Mouse (Mus musculus) embryonic facial prominence, embryonic 10.5 days (tissue): Measurements from ENCODE around the gene Tmem183a. TPM values are rescaled to one million over a fixed set of nuclear protein-coding genes. Genes with fewer than 3 reads are reported as not detected.

Experiments
- DNase-seq: peaks from one replicate; pipeline ENCODE4 v3.0.0-alpha.2; 2017; ENCODE audit warnings: low spot score
- H3K27ac ChIP-seq: fragments of 300-500 bp; sonication (generic); replicated peaks from 2 replicates; pipeline ENCODE4 v1.5.1; 2016; ENCODE audit warnings: mild to moderate bottlenecking
- H3K27me3 ChIP-seq: fragments of 300-500 bp; sonication (generic); replicated peaks from 2 replicates; pipeline ENCODE4 v1.6.1; 2016; ENCODE audit warnings: low read depth, mild to moderate bottlenecking; ENCODE audit not compliant: poor library complexity, severe bottlenecking
- H3K36me3 ChIP-seq: fragments of 300-500 bp; sonication (generic); replicated peaks from 2 replicates; pipeline ENCODE4 v1.6.1; 2016; ENCODE audit warnings: mild to moderate bottlenecking, moderate library complexity
- H3K4me1 ChIP-seq: fragments of 300-500 bp; sonication (generic); 2 replicates; pipeline ENCODE4 v1.6.1; 2016
- H3K4me3 ChIP-seq: fragments of 300-500 bp; sonication (generic); 2 replicates; pipeline ENCODE4 v1.5.1; 2016; ENCODE audit warnings: mild to moderate bottlenecking, moderate library complexity
- H3K9me3 ChIP-seq: fragments of 300-500 bp; sonication (generic); 2 replicates; pipeline ENCODE4 v1.6.1; 2016; ENCODE audit warnings: mild to moderate bottlenecking
- WGBS: fragments of 180-500 bp; shearing (Covaris S2); methylation state at CpG from one replicate; pipeline ENCODE4 v1.1.7; 2016; 5-methylcytosine and 5-hydroxymethylcytosine counted together
- polyA plus RNA-seq: library from polyadenylated mRNA; unstranded; fragments of >200 nt; fragmentation: Nextera tagmentation; extraction: Ambion mirVana; gene quantifications from 2 replicates; pipeline ENCODE4 v1.2.1, GENCODE M21; 2016

The Tmem183a gene
- polyA plus RNA-seq: 119 and 126 TPM in 2 replicates

GRCm38 (mm10) chr1:134361857-134362212 is at the start of gene Tmem183a:
Gene Tmem183a (minus strand): TSS chr1:134361979.
- H3K27ac ChIP-seq: peak within 1 kb of the TSS; percentile 95
- H3K4me1 ChIP-seq: peaks cover 14% of the 10 kb centered on the region
- peak within 1 kb of the TSS; percentile 87 for H3K4me3 ChIP-seq
- DNase-seq: peak; percentile 98
- no peaks in the 10 kb centered on the region for H3K9me3 ChIP-seq
- H3K36me3 ChIP-seq: peaks cover 39% of the 10 kb centered on the region
- under 1% methylated on average over 38 of the region's 38 CpGs for WGBS
- no peaks in the 10 kb centered on the region for H3K27me3 ChIP-seq

DNA sequence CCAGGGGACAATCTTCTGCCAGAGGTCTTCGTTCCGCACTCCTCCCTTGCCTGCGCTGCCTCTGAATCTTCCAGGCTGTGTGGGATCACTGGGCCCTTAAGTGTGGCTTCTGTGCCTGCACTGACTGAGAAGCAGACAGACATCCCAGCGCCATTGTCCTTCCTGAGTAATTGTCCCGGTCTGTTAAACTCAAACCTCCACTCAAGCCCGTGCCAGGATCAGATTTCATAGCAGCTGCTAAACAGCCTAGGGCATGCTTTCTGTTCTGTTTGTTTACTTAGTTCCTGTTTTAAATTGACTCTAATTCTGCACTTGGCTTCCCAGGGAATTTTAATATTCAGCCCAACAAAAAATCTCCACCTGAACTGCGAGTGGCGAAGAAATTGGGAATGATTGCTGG is 46.3 kb upstream of the Tmem183a start:
- Histone ChIP-seq H3K27ac (peak overlapping the region; percentile 11; the same call in 1 of the 2 replicates), H3K36me3 (peaks cover 56% of the 10 kb centered on the region), H3K27me3 (no peaks in the 10 kb centered on the region), H3K9me3 (no peaks in the 10 kb centered on the region), H3K4me1 (peaks cover 24% of the 10 kb centered on the region), H3K4me3 (no peak overlapping the region)
- 70% methylated on average over 8 of the region's 8 CpGs for WGBS
- DNase-seq: no peak

DNA sequence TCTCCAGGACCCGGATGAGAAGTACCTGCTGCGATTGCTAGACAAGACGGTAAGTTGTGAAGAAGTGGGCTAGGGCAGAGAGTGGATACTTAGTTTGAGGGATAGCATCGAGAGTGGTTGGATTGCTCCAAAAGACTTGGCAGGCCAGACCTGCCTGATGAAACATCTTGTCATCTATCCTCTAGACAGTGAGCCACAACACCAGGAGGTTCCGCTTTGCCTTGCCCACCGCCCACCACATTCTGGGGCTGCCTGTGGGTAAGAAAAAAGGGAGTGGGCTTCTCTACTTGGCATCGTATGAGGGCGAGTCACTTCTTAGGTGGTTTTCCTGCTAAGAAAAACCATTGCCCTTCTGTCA is 44.6 kb upstream of the Tmem183a start:
- Histone ChIP-seq H3K4me3 (peak overlapping the region; percentile 73), H3K27ac (peak overlapping the region; percentile 84), H3K27me3 (no peaks in the 10 kb centered on the region), H3K36me3 (peaks cover 40% of the 10 kb centered on the region), H3K9me3 (no peaks in the 10 kb centered on the region), H3K4me1 (peaks cover 21% of the 10 kb centered on the region)
- no peak for DNase-seq
- WGBS: 38% methylated on average over 8 of the region's 8 CpGs

GRCm38 (mm10) chr1:134405509-134406413 is 44.0 kb upstream of the Tmem183a start, which contains the start of gene Cyb5r1:
Gene Cyb5r1 (plus strand): TSS chr1:134405559.
- 2% methylated on average over 43 of the region's 43 CpGs for WGBS
- H3K27me3 ChIP-seq: no peaks in the 10 kb centered on the region
- peak; percentile 92 for DNase-seq
- H3K4me3 ChIP-seq: peak within 1 kb of the TSS; percentile 73
- peaks cover 21% of the 10 kb centered on the region for H3K4me1 ChIP-seq
- H3K27ac ChIP-seq: peak within 1 kb of the TSS; percentile 84
- peaks cover 34% of the 10 kb centered on the region for H3K36me3 ChIP-seq
- no peaks in the 10 kb centered on the region for H3K9me3 ChIP-seq

DNA sequence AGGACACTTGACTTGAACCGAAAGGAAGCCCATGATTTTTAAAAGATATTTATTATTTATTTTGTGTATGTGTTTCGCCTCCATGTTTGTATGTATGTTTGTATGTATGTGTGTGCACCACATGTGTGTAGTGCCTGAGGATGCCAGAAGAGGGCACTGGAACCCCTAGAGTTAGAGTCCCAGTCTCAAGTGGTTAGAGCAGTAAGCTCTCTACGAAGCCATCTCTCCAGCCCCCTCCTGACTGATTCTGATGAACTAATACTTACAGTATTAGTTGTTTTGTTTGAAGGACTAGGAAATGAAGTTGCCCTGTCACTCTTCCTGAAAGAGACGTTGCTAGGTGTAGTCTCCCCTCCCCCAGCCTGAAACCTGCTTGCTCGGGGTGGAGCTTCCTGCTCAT is 38.0 kb upstream of the Tmem183a start:
- WGBS: 50% methylated on average over 5 of the region's 5 CpGs
- Histone ChIP-seq H3K27me3 (no peaks in the 10 kb centered on the region), H3K36me3 (no peaks in the 10 kb centered on the region), H3K9me3 (no peaks in the 10 kb centered on the region; the same call in 1 of the 2 replicates), H3K4me3 (no peak overlapping the region), H3K4me1 (no peaks in the 10 kb centered on the region), H3K27ac (no peak overlapping the region)
- peak; percentile 20 for DNase-seq

GRCm38 (mm10) chr1:134398210-134398609 is 36.4 kb upstream of the Tmem183a start:
- 92% methylated on average over 12 of the region's 12 CpGs for WGBS
- no peak overlapping the region for H3K27ac ChIP-seq
- no peak for DNase-seq
- no peaks in the 10 kb centered on the region for H3K4me1 ChIP-seq
- no peaks in the 10 kb centered on the region; the same call in 1 of the 2 replicates for H3K9me3 ChIP-seq
- H3K36me3 ChIP-seq: no peaks in the 10 kb centered on the region
- H3K27me3 ChIP-seq: no peaks in the 10 kb centered on the region
- H3K4me3 ChIP-seq: no peak overlapping the region

DNA sequence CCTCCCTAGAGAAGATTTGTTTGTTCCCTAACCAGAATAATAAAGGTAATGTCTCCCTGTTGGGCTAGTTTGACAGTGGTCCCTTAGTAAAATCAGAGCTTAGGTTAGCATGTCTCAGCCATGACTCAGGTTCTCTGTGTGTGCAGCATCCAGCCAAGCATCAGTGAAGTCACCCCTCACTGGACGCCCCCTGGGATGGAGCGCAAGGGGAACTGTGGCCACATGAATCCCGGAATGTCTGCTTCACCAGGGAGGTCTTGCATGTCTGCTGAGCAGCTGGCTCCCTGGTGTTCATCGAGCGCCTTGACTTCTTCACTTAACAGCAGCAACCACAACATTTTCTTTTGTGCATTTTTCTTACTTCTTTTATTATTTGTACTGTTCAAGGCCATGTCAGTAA is 32.0 kb upstream of the Tmem183a start:
- Histone ChIP-seq H3K36me3 (no peaks in the 10 kb centered on the region), H3K9me3 (no peaks in the 10 kb centered on the region), H3K4me1 (no peaks in the 10 kb centered on the region), H3K27ac (no peak overlapping the region), H3K27me3 (no peaks in the 10 kb centered on the region), H3K4me3 (no peak overlapping the region)
- WGBS: 61% methylated on average over 5 of the region's 5 CpGs
- no peak for DNase-seq

DNA sequence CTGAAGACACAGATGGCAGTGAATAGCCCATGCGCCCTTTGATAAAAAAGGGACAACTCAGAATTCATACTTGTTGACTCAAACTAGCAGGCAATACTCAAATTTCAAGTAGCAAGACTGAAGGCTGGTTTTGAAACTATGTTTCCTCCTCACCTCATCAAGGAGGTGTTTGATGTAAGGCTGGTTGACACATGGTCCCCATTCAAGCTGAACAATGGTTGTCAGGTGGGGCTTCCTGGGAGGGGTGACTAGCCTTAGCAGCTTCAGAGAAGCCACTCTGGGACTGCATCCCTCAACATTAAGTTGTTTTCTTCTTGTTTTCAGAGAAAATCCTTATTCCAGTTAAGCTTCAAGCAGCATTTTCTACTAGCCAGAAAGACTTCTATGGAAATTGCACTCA is 23.9 kb upstream of the Tmem183a start, which contains the start of gene 4933406M09Rik:
Gene 4933406M09Rik, plus strand, starts transcription at position 275 of the 400 bp plus-strand sequence.
- Histone ChIP-seq H3K9me3 (0 out of 2 replicates have a peak, but pooled peaks cover 5% of the 10 kb centered on the region), H3K27me3 (peaks cover 8% of the 10 kb centered on the region; the same call in 1 of the 2 replicates), H3K4me3 (no peak within 1 kb of the TSS), H3K36me3 (no peaks in the 10 kb centered on the region), H3K4me1 (peaks cover 13% of the 10 kb centered on the region), H3K27ac (no peak within 1 kb of the TSS)
- DNase-seq: no peak
- 90% methylated on average over 1 of the region's 1 CpGs for WGBS

DNA sequence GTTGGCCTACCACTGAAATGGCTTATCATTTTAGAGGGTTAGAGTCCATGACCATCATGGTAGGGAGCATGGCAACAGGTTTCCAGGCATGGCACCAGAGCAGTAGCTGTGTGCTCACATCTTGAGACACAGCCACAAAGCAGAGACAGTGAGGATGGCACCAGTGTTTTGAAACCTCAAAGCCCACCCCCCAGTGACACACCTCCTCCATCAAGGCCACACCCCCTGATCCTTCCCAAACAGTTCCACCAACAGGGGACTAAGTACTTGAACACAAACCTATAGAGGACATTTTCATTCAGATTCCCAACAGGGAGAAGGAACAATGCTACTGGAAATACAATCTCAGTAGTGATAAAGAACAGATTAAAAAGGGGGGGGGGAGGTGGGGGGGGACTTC is 23.4 kb upstream of the Tmem183a start:
- H3K4me3 ChIP-seq: no peak overlapping the region
- peaks cover 8% of the 10 kb centered on the region; the same call in 1 of the 2 replicates for H3K27me3 ChIP-seq
- peaks cover 13% of the 10 kb centered on the region for H3K4me1 ChIP-seq
- H3K9me3 ChIP-seq: 0 out of 2 replicates have a peak, but pooled peaks cover 5% of the 10 kb centered on the region
- no peak overlapping the region for H3K27ac ChIP-seq
- no peaks in the 10 kb centered on the region for H3K36me3 ChIP-seq
- DNase-seq: no peak

DNA sequence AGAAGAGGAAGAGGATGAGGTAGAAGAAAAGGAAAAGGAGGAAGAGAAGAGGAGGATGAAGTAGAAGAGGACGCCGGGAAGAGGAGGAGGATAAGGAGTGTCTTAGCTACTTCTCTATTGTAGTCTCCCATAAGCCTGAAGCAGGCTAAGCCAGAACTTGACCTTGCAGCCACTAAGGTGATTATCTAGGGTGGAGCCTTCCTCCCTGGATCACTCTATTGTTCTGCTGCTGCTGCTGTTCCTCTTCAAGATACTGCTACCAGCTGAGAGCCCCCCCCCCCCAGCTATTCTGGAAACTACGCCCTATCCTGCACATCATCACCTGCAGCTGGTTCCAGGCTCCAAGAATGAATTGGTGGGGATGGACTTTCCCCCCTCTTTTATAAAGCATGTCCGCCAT is 22.8 kb upstream of the Tmem183a start:
- Histone ChIP-seq H3K27me3 (peaks cover 8% of the 10 kb centered on the region; the same call in 1 of the 2 replicates), H3K4me3 (no peak overlapping the region), H3K9me3 (0 out of 2 replicates have a peak, but pooled peaks cover 5% of the 10 kb centered on the region), H3K27ac (no peak overlapping the region), H3K36me3 (no peaks in the 10 kb centered on the region), H3K4me1 (peaks cover 13% of the 10 kb centered on the region)
- 85% methylated on average over 4 of the region's 4 CpGs for WGBS
- no peak for DNase-seq

DNA sequence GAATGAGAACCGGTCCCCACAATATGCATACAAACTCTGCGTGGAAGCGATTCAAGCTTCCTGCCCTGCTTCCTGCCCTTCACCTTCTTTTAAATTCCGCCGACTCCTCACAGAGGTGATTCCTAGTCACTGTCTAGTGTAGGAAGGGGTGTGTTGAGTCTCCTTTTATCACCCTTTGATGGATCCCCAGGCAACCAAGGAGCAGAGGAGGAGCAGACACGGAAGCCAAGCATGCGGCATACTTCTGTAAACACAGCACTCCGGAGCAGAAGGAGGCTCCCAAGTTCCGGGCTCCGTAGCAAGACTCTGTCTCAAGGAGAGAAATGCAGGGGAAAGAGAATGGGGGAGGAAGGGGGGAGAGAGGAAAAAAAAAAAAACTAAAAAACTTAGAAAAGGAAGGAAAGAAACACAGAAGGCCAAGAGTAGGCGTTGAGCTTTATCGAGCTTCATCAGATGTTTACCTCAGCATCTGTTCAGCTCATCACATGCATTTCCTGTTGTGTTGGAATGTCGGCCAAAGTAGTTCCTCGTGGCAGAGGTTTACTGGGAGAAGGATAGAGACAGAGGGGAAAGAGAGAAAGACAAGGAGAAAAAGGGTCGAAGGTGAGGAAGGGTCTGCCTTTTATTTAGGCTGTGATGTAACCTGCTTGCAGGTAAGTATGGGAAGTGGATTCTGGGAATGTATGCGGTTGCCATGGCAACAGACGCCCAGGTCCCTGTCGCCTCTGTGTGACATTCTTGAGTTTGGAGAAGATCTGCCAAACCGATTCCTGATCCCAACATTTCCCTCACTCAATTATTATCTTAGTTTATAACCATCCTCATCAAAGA is 20.2 kb upstream of the Tmem183a start:
- H3K4me3 ChIP-seq: peak overlapping the region; percentile 50
- peaks cover 8% of the 10 kb centered on the region; the same call in 1 of the 2 replicates for H3K27me3 ChIP-seq
- peak; percentile 30 for DNase-seq
- peak overlapping the region; percentile 31 for H3K27ac ChIP-seq
- 0 out of 2 replicates have a peak, but pooled peaks cover 5% of the 10 kb centered on the region for H3K9me3 ChIP-seq
- H3K36me3 ChIP-seq: no peaks in the 10 kb centered on the region
- peaks cover 13% of the 10 kb centered on the region for H3K4me1 ChIP-seq
- 14% methylated on average over 19 of the region's 19 CpGs for WGBS

DNA sequence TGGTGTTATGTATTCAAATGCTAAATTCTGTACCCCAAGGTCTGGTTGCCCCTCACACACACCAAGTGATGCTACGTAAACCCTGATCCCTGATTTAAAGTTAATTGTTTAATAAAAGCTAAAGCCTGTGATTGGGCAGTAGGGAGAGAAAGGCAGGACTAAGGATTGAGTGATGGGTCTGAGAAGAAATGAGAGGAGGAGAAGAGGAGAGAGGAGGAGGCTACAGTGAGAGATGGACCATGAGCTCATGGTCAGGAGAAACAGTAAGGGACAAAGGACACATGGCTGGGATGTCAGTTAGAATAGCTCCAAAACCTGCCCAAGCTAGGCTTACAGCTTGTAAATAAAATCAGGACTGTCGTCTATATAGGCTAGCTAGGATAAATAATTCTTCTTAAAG is 19.3 kb upstream of the Tmem183a start:
- no peaks in the 10 kb centered on the region for H3K36me3 ChIP-seq
- no peak overlapping the region for H3K4me3 ChIP-seq
- 0 out of 2 replicates have a peak, but pooled peaks cover 5% of the 10 kb centered on the region for H3K9me3 ChIP-seq
- H3K4me1 ChIP-seq: peaks cover 13% of the 10 kb centered on the region
- H3K27ac ChIP-seq: no peak overlapping the region
- peaks cover 8% of the 10 kb centered on the region; the same call in 1 of the 2 replicates for H3K27me3 ChIP-seq
- no peak for DNase-seq
- WGBS: 88% methylated on average over 2 of the region's 2 CpGs
